Mouse (Mus musculus) cerebellum, adult 2 months (tissue): Measurements from ENCODE around the gene Tjp2.

ENCODE experiments used
- CTCF ChIP-seq: fragments of 200-500 bp; IDR thresholded peaks from 2 replicates; pipeline ENCODE4 v1.5.1; 2011; ENCODE audit warnings: low read depth, mild to moderate bottlenecking, control low read depth, low read length, moderate library complexity, borderline replicate concordance; ENCODE audit not compliant: insufficient read depth
- POLR2A ChIP-seq: fragments of 200-500 bp; IDR thresholded peaks from 2 replicates; pipeline ENCODE4 v1.6.1; 2011; ENCODE audit warnings: low read length, control low read depth, borderline replicate concordance; ENCODE audit not compliant: insufficient read depth

DNA sequence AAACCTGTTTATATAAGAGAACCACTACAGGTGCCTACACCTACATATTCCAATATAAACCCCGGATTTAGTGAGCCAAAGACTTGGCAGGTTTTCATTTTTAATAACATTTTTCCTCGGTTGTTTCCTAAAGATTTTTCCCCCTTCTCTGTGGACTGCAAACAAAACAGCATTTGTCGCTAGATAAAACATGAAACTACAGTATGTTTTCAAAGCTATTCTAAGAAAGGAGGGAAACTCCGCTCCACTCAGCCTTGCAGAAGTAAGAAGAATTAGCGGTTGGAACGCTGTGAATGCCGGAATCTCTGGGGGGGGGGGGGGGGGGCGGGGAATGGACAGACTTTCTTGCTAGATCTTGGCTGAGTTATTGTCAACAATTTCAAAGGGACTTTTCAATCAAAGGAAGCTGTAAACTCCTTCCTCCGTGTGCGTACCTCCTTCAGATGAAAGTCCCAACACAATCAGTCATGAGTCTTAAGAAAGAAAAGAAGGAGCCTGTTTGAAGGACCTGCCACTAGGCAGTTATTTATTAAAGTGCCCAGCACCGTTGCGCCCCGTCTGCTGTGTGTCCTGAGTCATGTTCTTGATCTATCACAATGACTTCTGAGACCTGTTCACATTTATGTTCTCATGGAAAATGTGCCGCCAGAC, 3.9 kb downstream of the Tjp2 start:
- TF ChIP-seq POLR2A: no peak
- no peak for TF ChIP-seq CTCF
